Comparison of ENCODE assay signal across 18 mouse cellular contexts in genomic region chr13:10574951-10575350, GRCm38 (mm10).
"Had no signal": no experiment of that assay in that cellular context is flagged by ENCODE, and none has a peak within 500 bp of the region (broad histone marks: within the 10 kb centered on the region; RNA-seq: fewer than 3 reads in every experiment).

No protein-coding gene starts in this region.

- H3K9me3 ChIP-seq: kidney, embryonic 15.5 days; limb, embryonic 12.5 days; liver, embryonic 13.5 days; lung, embryonic 15.5 days; megakaryocyte, embryonic 14.5 days; midbrain, embryonic 15.5 days; neural tube, embryonic 12.5 days had no signal

- H3K4me1 ChIP-seq: kidney, embryonic 15.5 days; limb, embryonic 12.5 days; liver, embryonic 13.5 days; lung, embryonic 15.5 days; megakaryocyte, embryonic 14.5 days; midbrain, embryonic 15.5 days; neural tube, embryonic 12.5 days had no signal

- ATAC-seq: liver, postnatal 0 days; midbrain, embryonic 15.5 days had no signal

- H3K36me3 ChIP-seq: kidney, embryonic 15.5 days; limb, embryonic 12.5 days; liver, embryonic 13.5 days; lung, embryonic 15.5 days; midbrain, embryonic 15.5 days; neural tube, embryonic 12.5 days had no signal

- H3K4me2 ChIP-seq: kidney, embryonic 15.5 days; limb, embryonic 12.5 days; liver, embryonic 13.5 days; lung, embryonic 15.5 days; midbrain, embryonic 11.5 days; midbrain, embryonic 15.5 days; neural tube, embryonic 12.5 days had no signal

- H3K27me3 ChIP-seq: kidney, embryonic 15.5 days; limb, embryonic 12.5 days; liver, embryonic 13.5 days; lung, embryonic 15.5 days; megakaryocyte, embryonic 14.5 days; midbrain, embryonic 15.5 days; neural tube, embryonic 12.5 days had no signal

- H3K27ac ChIP-seq: kidney, embryonic 15.5 days; left cerebral cortex, adult 2 months; limb, embryonic 12.5 days; liver, embryonic 13.5 days; lung, embryonic 15.5 days; macrophage; midbrain, embryonic 15.5 days; neural tube, embryonic 12.5 days; stomach, postnatal 0 days had no signal

- H3K9ac ChIP-seq: kidney, embryonic 15.5 days; limb, embryonic 12.5 days; liver, embryonic 13.5 days; liver, postnatal 0 days; lung, embryonic 15.5 days; midbrain, embryonic 15.5 days; neural tube, embryonic 12.5 days had no signal

- H3K4me3 ChIP-seq: kidney, embryonic 15.5 days; left cerebral cortex, adult 2 months; limb, embryonic 12.5 days; liver, embryonic 13.5 days; lung, embryonic 15.5 days; megakaryocyte, embryonic 14.5 days; midbrain, embryonic 15.5 days; neural tube, embryonic 12.5 days had no signal

- DNase-seq: kidney, adult 18-20 months; kidney, postnatal 14 days; liver; liver, embryonic 13.5 days; liver, postnatal 0 days; lung, postnatal 14 days; thymus, adult 18-20 months; thymus, postnatal 14 days had no signal
